Mouse (Mus musculus) cerebellum, adult 2 months (tissue): ENCODE measurements around the gene Cryga. TPM values are rescaled to one million over a fixed set of nuclear protein-coding genes. Genes with fewer than 3 reads are reported as not detected.

Experiments used
- DNase-seq, 2 experiments: peaks; one replicate each; pipeline ENCODE4 v3.0.0; 2021
- H3K27ac ChIP-seq: fragments of 200-500 bp; 2 replicates; pipeline ENCODE4 v1.5.1; 2012; ENCODE audit warnings: low read length, control low read depth, inconsistent platforms; ENCODE audit not compliant: insufficient read depth
- H3K27me3 ChIP-seq: fragments of 200-500 bp; 2 replicates; pipeline ENCODE4 v1.6.1; 2012; ENCODE audit warnings: inconsistent platforms, mild to moderate bottlenecking, low read length, moderate library complexity; ENCODE audit not compliant: control insufficient read depth, insufficient read depth
- H3K4me1 ChIP-seq: fragments of 200-500 bp; 2 replicates; pipeline ENCODE4 v1.6.1; 2011; ENCODE audit warnings: low read length; ENCODE audit not compliant: control insufficient read depth, insufficient read depth
- H3K4me3 ChIP-seq: fragments of 200-500 bp; replicated peaks from 2 replicates; pipeline ENCODE3; 2011; ENCODE audit warnings: mild to moderate bottlenecking, low read depth, low read length, control low read depth; ENCODE audit not compliant: insufficient read depth
- CTCF ChIP-seq: fragments of 200-500 bp; IDR thresholded peaks from 2 replicates; pipeline ENCODE4 v1.5.1; 2011; ENCODE audit warnings: low read depth, mild to moderate bottlenecking, control low read depth, low read length, moderate library complexity, borderline replicate concordance; ENCODE audit not compliant: insufficient read depth
- POLR2A ChIP-seq: fragments of 200-500 bp; IDR thresholded peaks from 2 replicates; pipeline ENCODE4 v1.6.1; 2011; ENCODE audit warnings: low read length, control low read depth, borderline replicate concordance; ENCODE audit not compliant: insufficient read depth
- WGBS: fragments of 180-500 bp; shearing (Covaris S2); methylation state at CpG from one replicate; pipeline ENCODE4 v1.1.7; 2018; 5-methylcytosine and 5-hydroxymethylcytosine counted together
- polyA plus RNA-seq: library from polyadenylated mRNA; depleted of rRNA; stranded (reverse); fragments of >200 nt; gene quantifications from 2 replicates; pipeline ENCODE4 v1.2.3, GENCODE M21; 2012; rRNA removed

Cryga gene
- 0.44 and 0.57 TPM in 2 replicates for polyA plus RNA-seq

GRCm38 (mm10) chr1:65103273-65103672 lies at the start of gene Cryga:
Gene Cryga (minus strand): TSS chr1:65103373.
- Histone ChIP-seq H3K27ac (no peak within 1 kb of the TSS), H3K4me1 (no peaks in the 10 kb centered on the region), H3K4me3 (no peak within 1 kb of the TSS), H3K27me3 (no peaks in the 10 kb centered on the region)
- DNase-seq = no peak
- WGBS = 84% methylated on average over 11 of the region's 11 CpGs
- TF ChIP-seq CTCF = no peak
- no peak for TF ChIP-seq POLR2A

DNA sequence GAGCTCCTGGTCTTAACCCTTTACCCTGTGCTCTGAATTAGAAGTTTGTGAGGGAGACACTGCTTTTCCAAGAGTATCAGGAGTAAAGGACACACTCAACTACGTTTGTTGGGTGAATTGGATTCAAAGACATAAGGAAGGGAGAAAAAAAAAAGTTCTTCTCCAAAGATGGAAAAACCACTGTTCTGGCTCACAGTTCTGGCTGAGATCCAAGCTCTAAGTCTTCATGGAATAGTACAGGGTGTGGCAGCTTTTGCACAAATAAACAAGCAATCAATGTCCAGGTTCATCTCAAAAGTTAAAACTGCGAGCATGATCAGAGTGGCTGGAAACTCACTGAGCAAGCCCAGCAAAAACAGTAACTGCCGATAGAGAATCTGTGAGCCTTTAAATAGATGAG lies 44.8 kb upstream of the Cryga start:
- no peaks in the 10 kb centered on the region for H3K4me1 ChIP-seq
- WGBS = 71% methylated on average over 3 of the region's 3 CpGs
- DNase-seq = no peak
- no peaks in the 10 kb centered on the region for H3K27me3 ChIP-seq
- no peak overlapping the region for H3K27ac ChIP-seq
- H3K4me3 ChIP-seq = no peak overlapping the region
- TF ChIP-seq CTCF = no peak
- no peak for TF ChIP-seq POLR2A

DNA sequence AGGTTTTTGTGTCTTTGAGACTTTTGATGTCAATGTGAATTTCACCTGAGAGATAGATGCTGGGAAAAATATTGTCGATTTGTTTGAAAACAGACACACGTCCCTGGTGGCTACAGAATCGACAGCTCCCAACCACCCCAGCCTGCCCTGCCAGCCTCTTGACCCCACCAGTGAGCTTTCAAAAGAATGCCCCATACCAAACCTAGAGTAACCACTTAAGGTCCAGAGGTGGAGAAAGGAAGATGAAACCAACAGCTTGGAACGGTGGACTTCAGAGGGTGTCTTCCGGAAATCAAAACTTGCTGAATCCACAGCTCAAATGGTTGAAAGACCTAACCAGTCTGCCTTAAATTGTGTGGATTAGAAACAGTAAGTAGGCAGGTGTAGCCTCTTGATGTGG lies 44.2 kb upstream of the Cryga start:
- Histone ChIP-seq H3K4me1 (no peaks in the 10 kb centered on the region), H3K4me3 (no peak overlapping the region), H3K27me3 (no peaks in the 10 kb centered on the region), H3K27ac (no peak overlapping the region)
- TF ChIP-seq CTCF (no peak), POLR2A (no peak)
- WGBS = 96% methylated on average over 5 of the region's 5 CpGs
- no peak for DNase-seq

DNA sequence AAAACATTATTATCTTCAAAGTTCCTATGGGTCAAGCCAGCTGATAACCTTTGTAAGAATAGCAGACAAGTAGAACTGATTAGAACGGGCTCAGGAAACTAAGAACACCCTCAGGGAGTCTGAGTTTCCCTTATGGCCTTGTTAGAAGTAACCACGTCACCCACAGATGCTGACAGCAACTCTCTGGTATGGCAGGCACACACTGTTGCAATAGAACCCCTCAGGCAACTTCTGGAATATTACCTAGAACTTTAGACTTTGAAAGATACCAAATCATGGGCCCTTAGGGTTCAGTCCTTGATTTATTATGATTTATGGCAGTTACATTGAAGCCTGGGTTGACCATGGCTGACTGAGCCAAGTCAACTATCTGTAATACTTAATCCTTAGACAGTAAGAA lies 43.4 kb upstream of the Cryga start:
- Histone ChIP-seq H3K4me1 (no peaks in the 10 kb centered on the region), H3K27me3 (no peaks in the 10 kb centered on the region), H3K27ac (no peak overlapping the region), H3K4me3 (no peak overlapping the region)
- 63% methylated on average over 2 of the region's 2 CpGs for WGBS
- DNase-seq = no peak
- TF ChIP-seq CTCF (no peak), POLR2A (no peak)

GRCm38 (mm10) chr1:65144783-65145182 lies 41.6 kb upstream of the Cryga start:
- H3K27me3 ChIP-seq = no peaks in the 10 kb centered on the region
- H3K4me1 ChIP-seq = no peaks in the 10 kb centered on the region
- no peak for DNase-seq
- WGBS = 93% methylated on average over 2 of the region's 2 CpGs
- H3K27ac ChIP-seq = no peak overlapping the region
- no peak overlapping the region for H3K4me3 ChIP-seq
- TF ChIP-seq CTCF (no peak), POLR2A (no peak)

- 82% methylated on average over 6 of the region's 6 CpGs for WGBS
- Histone ChIP-seq H3K27ac (no peak overlapping the region), H3K4me1 (no peaks in the 10 kb centered on the region), H3K4me3 (no peak overlapping the region), H3K27me3 (no peaks in the 10 kb centered on the region)
- TF ChIP-seq CTCF (no peak), POLR2A (no peak)
- DNase-seq = no peak
Observed at GRCm38 (mm10) chr1:65137560-65137959, 34.4 kb upstream of the Cryga start.

GRCm38 (mm10) chr1:65132833-65133232 lies 29.7 kb upstream of the Cryga start:
- no peak for DNase-seq
- Histone ChIP-seq H3K27me3 (no peaks in the 10 kb centered on the region), H3K27ac (no peak overlapping the region), H3K4me3 (no peak overlapping the region), H3K4me1 (no peaks in the 10 kb centered on the region)
- TF ChIP-seq CTCF (no peak), POLR2A (no peak)
- 42% methylated on average over 1 of the region's 1 CpGs for WGBS

GRCm38 (mm10) chr1:65131671-65132070 lies 28.5 kb upstream of the Cryga start:
- Histone ChIP-seq H3K27me3 (no peaks in the 10 kb centered on the region), H3K4me3 (no peak overlapping the region), H3K4me1 (no peaks in the 10 kb centered on the region), H3K27ac (no peak overlapping the region)
- WGBS = 94% methylated on average over 1 of the region's 1 CpGs
- DNase-seq = no peak
- no peak for TF ChIP-seq POLR2A
